Mouse (Mus musculus): ENCODE measurements around the gene Rai14.
"Not testable (repeated sequence)": the region's sequence is repeated elsewhere in the genome, so short reads cannot be mapped to it uniquely, and the experiment has no call there.

Gene Rai14

DNA sequence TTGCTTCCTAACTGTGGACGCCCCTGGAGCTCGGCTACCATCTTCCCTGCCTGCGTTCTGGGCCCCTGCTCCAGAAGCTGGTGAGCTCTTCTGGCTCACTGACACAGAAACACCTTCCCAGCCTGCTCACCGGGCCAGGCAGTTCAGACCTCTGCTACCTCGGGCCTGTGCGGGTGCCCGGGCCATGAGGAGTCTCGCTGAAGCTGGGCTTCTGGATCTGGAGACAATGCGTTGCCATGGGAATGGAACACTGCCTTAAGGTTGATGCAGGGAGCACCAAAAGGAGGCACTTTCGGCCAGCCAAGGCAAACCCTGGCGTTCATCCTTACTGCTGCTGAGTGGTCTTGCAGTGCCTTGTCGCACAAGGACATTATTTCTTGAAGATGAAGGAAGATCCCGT lies 156.0 kb downstream of the Rai14 start, which contains the start of gene Ttc23l:
Gene Ttc23l, minus strand, starts transcription at position 204 of the 400 bp plus-strand sequence.
- intact Hi-C loops (cut with DNase I) = no loop called here

DNA sequence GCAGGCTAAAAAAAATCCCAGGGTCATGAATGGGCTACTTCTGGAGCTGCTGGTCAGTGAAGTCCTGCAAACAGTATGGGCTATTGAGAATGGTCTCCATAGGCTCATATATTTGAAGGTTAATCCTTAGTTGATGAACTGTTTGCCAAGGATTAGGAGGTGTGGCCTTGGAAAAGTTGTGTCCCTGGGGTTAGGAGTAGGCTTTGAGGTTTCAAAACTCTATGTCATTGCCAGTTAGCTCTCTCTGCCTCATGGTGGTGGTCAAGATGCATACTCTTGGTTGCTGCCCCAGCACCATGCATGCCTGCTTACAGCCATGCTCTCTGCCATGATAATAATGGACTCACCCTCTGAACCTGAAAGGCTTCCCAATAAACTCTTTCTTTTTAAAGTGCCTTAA lies 160.1 kb downstream of the Rai14 start:
- intact Hi-C loops (cut with DNase I) = no loop called here

DNA sequence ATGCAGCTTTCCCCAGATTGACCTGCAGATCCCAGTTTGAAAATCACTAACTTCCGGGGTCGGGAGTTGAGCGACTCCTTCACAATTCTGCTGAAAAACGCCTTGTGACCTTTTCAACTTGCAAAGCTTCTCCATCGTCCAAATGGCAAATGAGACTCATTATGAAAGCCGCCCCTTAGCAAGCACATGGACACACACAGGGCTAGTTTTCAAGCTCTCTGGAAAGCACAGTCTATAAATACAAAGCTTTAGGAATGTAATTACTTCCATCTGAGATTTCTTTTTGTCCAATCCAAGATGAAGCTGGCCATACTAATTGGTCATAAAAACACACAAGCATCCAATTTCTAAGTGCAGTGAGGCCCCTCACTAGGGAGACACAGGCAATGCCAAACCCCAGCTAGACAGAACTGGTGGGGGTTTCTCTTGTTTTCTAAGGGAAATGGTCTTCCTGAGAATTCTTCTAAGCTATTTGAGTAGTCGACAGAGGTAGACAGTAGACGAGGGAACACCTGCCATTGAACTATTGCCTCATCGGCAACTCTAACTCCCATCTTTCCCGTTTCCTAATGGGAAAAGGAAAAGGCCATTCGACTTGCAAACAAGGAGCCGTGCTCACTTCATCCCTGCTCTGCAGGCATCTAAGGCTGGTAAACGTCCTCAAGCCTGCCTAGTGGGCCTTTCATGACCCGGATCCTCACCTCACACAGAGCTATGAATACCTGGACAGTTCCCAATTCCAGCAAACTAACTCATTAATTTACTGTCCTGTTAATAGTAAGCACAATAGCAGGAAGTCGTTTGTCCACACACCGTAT lies 173.9 kb downstream of the Rai14 start:
- intact Hi-C loops (cut with DNase I) = no loop called here

DNA sequence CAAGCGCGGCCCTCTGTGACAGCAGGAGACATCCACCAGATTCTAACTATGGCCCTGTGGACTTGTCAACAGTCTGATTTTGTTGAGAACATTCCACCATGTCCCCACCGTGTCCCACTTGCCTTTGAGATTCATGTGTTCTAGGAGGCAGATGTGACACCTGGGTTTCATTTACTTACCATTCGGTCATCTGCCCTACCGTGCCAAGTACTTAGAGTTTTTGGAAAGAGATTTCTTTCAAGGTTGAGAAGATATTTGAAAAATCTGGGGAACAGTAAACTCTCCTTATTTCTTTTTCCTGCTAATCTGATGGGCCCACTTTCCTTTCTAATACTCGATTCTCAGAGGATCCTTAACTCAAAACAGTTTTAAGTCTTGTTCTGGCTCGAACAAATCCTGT lies 178.5 kb downstream of the Rai14 start:
- intact Hi-C loops (cut with DNase I) = no loop called here

DNA sequence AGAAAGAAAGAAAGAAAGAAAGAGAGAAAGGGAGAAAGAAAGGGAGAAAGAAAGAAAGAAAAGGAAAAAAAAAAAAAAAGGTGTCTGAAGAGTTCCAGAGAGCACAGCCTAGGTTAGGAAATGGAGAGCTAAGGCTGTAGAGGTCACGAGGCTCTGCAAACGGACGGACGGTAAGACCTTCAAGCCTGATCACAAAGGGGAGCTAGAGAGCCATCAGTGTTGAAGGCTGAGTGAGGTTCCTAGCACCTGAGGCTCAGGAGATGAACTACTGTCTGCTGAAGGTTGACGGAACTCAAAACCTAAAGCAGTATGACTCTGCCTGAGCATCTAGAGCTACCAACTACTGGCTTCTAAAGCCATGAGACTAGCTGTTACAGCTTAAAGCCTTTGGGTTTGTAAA lies 179.8 kb downstream of the Rai14 start:
- intact Hi-C loops (cut with DNase I) = no loop called here

DNA sequence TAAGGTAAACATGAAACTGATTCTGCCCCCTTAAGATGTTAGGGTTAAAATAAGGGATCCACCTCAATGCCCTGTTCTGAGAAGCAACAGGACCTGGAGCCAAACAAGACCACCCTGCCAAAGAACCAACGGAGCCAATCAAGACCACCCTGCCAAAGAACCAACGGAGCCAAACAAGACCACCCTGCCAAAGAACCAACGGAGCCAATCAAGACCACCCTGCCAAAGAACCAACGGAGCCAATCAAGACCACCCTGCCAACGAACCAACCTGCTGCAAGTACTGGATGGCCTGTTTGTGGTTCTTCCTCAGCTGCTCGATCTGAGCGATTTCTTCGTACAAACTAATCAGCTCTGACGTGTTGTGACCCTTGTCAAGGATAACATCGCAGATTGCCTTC lies 181.1 kb downstream of the Rai14 start:
- intact Hi-C loops (cut with DNase I) = not testable (repeated sequence)

DNA sequence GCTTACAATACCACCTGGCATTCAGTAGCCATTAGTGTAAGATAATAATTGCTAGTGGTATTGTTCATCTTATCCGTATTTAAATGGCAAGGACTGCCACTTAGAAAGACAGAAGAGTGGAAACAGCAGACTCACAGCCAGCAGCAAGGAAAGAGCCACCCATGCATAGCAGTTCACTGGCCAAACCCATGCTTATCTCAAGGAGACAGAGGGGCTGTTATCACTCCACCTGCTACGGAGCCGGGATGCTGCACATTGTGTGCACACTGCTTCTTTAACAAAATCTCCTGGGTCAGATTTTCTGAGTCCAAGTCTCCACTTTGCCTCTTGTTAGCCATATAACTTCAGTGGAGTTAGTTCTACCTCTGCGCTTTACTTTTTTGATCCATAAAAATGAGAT lies 183.1 kb downstream of the Rai14 start:
- intact Hi-C loops (cut with DNase I) = no loop called here

DNA sequence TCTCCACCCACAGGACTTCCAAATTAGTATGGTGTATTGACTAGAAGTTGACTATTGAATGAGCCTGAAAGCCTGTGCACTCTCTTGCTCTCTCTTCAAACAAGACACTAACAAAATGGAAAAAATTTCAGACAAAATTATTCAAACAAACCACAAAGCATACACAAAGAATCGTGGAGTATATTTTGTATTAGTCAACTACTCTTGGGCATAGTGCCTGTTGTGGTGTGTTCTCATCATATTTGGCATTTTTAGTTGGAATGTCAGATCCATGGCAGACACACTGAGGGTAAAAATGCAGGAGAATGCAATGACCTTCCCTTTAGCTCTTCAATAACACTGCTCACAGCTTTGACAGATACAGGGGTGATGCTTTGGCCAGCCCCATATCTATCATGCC lies 188.5 kb downstream of the Rai14 start:
- intact Hi-C loops (cut with DNase I) = no loop called here

Measured in adrenal gland (tissue).